Mouse (Mus musculus) stomach, embryonic 15.5 days (tissue): ENCODE results near the gene Ace. TPM values are rescaled to one million over a fixed set of nuclear protein-coding genes. Genes with fewer than 3 reads are reported as not detected.

Experiments
- ATAC-seq: fragments of 200-750 bp; cut with Nextera tagmentation; 2 replicates; pipeline ENCODE4 v1.8.0; 2017; ENCODE audit warnings: low read depth, moderate number of reproducible peaks, moderate TSS enrichment; ENCODE audit not compliant: insufficient read depth, low FRiP score
- H3K27ac ChIP-seq: fragments of 300-500 bp; sonication (generic); 2 replicates; pipeline ENCODE4 v1.5.1; 2015; ENCODE audit warnings: mild to moderate bottlenecking, inconsistent platforms
- H3K27me3 ChIP-seq: fragments of 300-500 bp; sonication (generic); replicated peaks from 2 replicates; pipeline ENCODE4 v1.6.1; 2015; ENCODE audit warnings: inconsistent platforms
- H3K36me3 ChIP-seq: fragments of 300-500 bp; sonication (generic); 2 replicates; pipeline ENCODE4 v1.6.1; 2015; ENCODE audit warnings: inconsistent platforms
- H3K4me1 ChIP-seq: fragments of 300-500 bp; sonication (generic); 2 replicates; pipeline ENCODE4 v1.6.1; 2015; ENCODE audit warnings: inconsistent platforms
- H3K4me2 ChIP-seq: fragments of 300-500 bp; sonication (generic); 2 replicates; pipeline ENCODE4 v1.6.1; 2015; ENCODE audit warnings: mild to moderate bottlenecking, inconsistent platforms
- H3K4me3 ChIP-seq: fragments of 300-500 bp; sonication (generic); replicated peaks from 2 replicates; pipeline ENCODE4 v1.5.1; 2015; ENCODE audit warnings: inconsistent platforms
- H3K9ac ChIP-seq: fragments of 300-500 bp; sonication (generic); 2 replicates; pipeline ENCODE4 v1.6.1; 2015; ENCODE audit warnings: inconsistent platforms
- H3K9me3 ChIP-seq: fragments of 300-500 bp; sonication (generic); 2 replicates; pipeline ENCODE4 v1.6.1; 2016; ENCODE audit warnings: inconsistent platforms
- WGBS: fragments of 180-500 bp; shearing (Covaris S2); methylation state at CpG from one replicate; pipeline ENCODE4 v1.1.7; 2015; 5-methylcytosine and 5-hydroxymethylcytosine counted together
- polyA plus RNA-seq: library from polyadenylated mRNA; unstranded; fragments of >200 nt; fragmentation: Nextera tagmentation; extraction: Ambion mirVana; gene quantifications from 2 replicates; pipeline ENCODE4 v1.2.1, GENCODE M21; 2015

The Ace gene
- polyA plus RNA-seq, 1 experiment from 2014 or later, result 1.8 TPM

DNA sequence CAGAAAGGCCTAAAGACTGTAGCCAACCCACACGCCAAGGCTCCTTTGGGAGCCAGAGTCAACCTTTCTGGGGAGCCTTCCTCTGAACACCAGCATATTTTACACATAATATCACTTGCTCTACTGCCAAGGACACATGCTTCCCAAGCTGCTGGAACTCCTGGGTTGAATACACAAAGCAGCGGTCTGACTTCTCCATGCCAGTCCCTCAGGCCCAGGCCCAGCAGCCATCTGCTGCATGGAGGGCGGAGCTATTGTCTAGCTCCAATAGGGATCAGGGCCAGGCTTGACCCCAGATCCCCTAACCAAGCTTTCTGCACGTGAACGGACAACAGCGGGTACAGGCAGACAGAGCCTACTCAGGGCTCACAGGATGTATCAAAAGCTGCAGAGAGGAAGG lies 32.9 kb upstream of the Ace start:
- Histone ChIP-seq H3K27ac (no peak overlapping the region), H3K9ac (no peak overlapping the region), H3K4me1 (no peaks in the 10 kb centered on the region), H3K4me3 (no peak overlapping the region), H3K36me3 (no peaks in the 10 kb centered on the region), H3K27me3 (no peaks in the 10 kb centered on the region), H3K9me3 (no peaks in the 10 kb centered on the region), H3K4me2 (no peak overlapping the region)
- 54% methylated on average over 6 of the region's 6 CpGs for WGBS
- ATAC-seq, result no peak

DNA sequence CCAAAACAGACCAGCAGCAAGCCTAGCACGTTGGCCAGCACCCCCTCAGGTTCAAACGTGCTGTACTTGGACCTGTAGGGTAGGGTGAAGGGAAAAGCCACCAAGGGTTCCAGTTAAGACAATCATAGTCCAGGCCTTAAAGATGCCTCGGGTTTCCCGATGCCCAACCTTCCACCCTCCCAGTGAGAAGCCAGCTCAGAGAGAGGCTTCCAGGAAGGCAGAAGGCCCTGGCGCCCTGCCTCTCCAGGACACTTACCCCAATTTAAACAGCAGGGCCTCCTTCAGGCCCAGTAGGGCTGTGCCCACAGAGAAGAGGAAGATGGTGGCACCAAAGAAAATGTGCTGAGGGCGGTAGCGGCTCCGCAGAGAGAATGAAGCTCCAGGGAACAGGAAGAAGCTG lies 32.2 kb upstream of the Ace start:
- Histone ChIP-seq H3K27ac (no peak overlapping the region), H3K27me3 (no peaks in the 10 kb centered on the region), H3K9ac (no peak overlapping the region), H3K4me3 (no peak overlapping the region), H3K4me1 (no peaks in the 10 kb centered on the region), H3K4me2 (no peak overlapping the region), H3K36me3 (no peaks in the 10 kb centered on the region), H3K9me3 (no peaks in the 10 kb centered on the region)
- 85% methylated on average over 8 of the region's 8 CpGs for WGBS
- ATAC-seq, result no peak

DNA sequence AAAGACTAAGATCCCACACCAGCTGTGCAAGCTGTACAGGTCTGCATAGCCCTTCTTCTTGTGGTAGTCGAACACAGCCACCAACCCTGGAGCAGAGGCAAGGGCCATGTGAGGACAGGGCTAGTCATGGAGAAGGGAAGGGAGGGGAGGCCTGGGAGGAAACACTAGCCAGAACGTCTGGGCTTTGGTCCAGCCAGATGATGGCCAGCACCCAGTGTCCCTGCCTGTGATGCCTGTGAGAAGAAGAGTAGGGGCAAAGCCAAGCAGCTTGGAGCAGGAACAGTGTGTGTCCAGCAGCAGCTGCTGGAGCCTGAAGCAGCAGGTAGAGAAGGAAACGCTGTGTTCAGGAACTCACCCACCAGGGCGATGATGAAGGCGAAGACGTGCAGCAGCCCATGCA lies 31.5 kb upstream of the Ace start:
- Histone ChIP-seq H3K36me3 (no peaks in the 10 kb centered on the region), H3K27me3 (no peaks in the 10 kb centered on the region), H3K4me1 (no peaks in the 10 kb centered on the region), H3K9me3 (no peaks in the 10 kb centered on the region), H3K9ac (no peak overlapping the region), H3K4me3 (no peak overlapping the region), H3K4me2 (no peak overlapping the region), H3K27ac (no peak overlapping the region)
- no peak for ATAC-seq
- WGBS, result 86% methylated on average over 6 of the region's 6 CpGs

DNA sequence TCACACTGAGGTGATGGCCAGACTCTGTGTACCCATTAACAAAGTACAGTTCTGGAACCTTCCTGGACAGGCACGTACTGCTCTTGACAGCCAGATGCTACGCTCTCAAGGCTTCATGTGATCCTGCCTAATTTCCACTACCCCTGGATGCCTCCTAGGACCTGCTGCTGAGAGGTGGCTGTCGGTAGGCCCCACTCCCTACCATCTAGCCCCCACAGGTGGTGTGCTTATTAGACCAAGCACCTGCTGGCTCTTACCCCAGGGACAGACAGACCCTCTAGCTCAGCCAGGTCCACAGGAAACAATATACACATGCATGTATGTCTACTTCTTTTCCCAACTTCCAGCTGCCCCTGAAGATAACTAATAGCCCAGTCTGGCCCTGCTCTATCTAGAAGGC lies 30.8 kb upstream of the Ace start:
- ATAC-seq, result no peak

DNA sequence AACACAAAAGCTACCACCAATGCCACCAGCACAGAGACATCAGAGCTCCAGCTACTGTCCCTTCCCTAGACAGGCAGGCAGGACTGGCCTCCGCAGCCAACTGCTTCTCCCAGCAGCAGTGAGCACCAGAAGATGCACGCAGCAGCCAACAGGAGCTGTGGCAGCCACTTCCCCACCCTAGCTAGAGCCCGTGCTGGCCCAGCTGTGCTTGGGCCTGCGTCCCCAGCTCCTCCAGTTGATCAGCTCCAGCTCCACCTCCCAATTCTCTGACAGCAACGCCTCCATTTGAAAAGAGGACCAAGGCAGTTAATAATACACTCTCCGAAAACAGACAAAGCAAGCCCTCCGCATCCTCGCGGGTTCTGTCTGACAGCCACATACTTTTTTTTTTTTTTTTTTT lies 29.0 kb upstream of the Ace start:
- no peaks in the 10 kb centered on the region for H3K9me3 ChIP-seq
- H3K9ac ChIP-seq, result no peak overlapping the region
- 0 out of 2 replicates have a peak, but pooled peaks cover 3% of the 10 kb centered on the region for H3K27me3 ChIP-seq
- H3K27ac ChIP-seq, result no peak overlapping the region
- no peak for ATAC-seq
- H3K36me3 ChIP-seq, result no peaks in the 10 kb centered on the region
- no peak overlapping the region for H3K4me2 ChIP-seq
- H3K4me1 ChIP-seq, result no peaks in the 10 kb centered on the region
- 56% methylated on average over 9 of the region's 9 CpGs for WGBS
- H3K4me3 ChIP-seq, result no peak overlapping the region

More for the DNA sequence above, 30.8 kb upstream of the Ace start:
- Histone ChIP-seq H3K4me1 (no peaks in the 10 kb centered on the region), H3K9me3 (no peaks in the 10 kb centered on the region), H3K9ac (no peak overlapping the region), H3K27me3 (no peaks in the 10 kb centered on the region), H3K4me2 (no peak overlapping the region), H3K36me3 (no peaks in the 10 kb centered on the region), H3K27ac (no peak overlapping the region), H3K4me3 (no peak overlapping the region)
- 94% methylated on average over 3 of the region's 3 CpGs for WGBS

DNA sequence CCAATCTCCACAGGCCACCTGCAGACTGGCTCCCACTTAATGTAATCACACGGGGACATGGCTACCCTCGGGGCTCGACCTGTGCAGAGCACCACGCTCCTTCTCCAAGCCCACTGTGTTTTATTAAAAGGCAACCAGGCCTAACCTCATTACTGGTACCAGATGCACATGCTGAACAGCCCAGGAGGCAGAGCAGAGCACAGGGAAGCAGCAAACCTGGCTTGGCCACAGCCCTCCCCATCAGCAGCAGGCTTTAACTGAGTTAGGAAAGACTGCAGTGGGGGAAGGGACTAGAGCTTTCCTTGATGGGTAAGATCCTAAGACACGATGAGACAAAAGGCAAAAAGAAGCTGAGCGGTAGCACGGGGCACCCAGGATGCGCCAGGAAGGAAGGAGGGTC lies 25.8 kb upstream of the Ace start:
- Histone ChIP-seq H3K4me1 (peaks cover 14% of the 10 kb centered on the region), H3K9ac (no peak overlapping the region), H3K9me3 (no peaks in the 10 kb centered on the region), H3K4me2 (no peak overlapping the region), H3K4me3 (no peak overlapping the region), H3K36me3 (no peaks in the 10 kb centered on the region), H3K27ac (no peak overlapping the region), H3K27me3 (0 out of 2 replicates have a peak, but pooled peaks cover 6% of the 10 kb centered on the region)
- WGBS, result 64% methylated on average over 8 of the region's 8 CpGs
- ATAC-seq, result no peak

DNA sequence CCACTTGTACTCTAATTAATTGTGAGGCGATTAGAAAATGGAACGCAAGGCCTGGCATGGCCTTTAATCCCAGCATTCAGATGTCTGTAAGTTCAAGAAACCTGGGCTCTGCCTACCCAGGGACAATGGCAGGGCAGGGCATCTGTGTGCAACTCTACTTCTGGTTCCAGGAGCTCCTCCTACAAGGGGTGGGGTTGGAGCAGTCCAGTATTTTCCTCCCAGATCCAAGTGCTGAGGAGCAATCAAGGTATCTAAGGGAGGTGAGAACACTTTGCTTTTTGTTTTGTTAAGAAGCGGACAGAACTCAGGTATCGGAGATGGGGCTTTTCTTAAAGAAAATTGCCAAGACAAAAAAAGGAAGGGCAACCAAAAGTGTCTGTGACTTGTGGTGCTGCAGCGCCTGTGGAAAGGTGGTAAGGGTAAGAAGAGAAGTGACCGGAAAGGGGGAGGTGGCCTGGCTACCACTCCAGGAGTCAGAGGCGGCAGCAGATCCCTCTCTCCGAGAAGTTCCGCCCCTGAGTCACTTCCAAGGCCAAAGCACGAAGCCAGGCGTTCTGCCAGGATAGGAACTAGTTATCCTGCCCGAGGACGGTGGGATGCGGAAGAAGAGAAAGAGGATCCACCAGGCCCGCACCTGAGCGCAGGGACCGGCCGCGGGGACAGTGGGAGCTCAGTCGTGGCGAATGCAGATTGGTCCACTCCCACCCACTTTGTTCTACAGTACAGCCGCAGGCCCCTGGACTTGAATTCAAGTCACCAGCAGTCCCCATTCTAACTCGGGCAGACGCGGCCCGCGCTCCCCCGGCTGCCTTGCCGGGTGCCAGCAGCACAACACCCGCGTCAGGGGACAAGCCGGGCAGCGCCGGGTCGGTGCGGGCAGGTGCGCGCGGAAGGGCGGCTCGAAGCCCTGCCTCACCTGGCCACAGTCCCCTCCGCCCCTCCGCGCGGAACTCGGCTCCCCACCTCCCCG lies 24.3 kb upstream of the Ace start:
- 0 out of 2 replicates have a peak, but pooled peaks have one; percentile 36 for ATAC-seq
- WGBS, result 5% methylated on average over 47 of the region's 47 CpGs
- H3K36me3 ChIP-seq, result no peaks in the 10 kb centered on the region

DNA sequence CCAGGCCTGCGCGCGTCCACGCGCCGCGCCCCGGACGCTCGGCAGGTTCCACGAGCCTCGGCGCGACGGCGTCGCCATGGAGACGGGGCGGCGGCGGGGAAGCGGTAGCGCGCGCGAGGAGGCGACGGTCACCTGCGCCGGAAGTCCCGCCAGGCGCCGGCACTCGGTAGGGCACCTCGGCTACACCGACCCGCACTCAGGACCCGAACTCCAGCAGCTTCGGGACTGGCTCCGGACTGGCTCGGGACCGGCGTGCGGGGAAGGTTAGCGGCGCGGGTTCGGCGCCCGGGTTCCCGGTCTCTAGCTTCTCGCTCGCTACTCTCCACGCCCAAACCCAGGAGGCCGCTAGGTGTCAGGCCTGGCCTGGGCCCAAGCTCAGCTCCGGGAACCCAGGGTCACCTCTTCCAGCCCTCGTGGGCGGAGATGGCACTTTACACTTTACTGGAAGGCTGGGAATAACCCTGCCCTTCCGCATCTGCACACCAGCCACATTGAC lies 23.6 kb upstream of the Ace start:
- H3K4me1 ChIP-seq, result peaks cover 17% of the 10 kb centered on the region
- ATAC-seq, result peak; percentile 69

More for the DNA sequence above, 24.3 kb upstream of the Ace start:
- Histone ChIP-seq H3K27ac (peak overlapping the region; percentile 91), H3K27me3 (0 out of 2 replicates have a peak, but pooled peaks cover 6% of the 10 kb centered on the region), H3K9me3 (no peaks in the 10 kb centered on the region), H3K4me1 (peaks cover 17% of the 10 kb centered on the region), H3K4me2 (peak overlapping the region; percentile 94), H3K4me3 (peak overlapping the region; percentile 58), H3K9ac (peak overlapping the region; percentile 32)

DNA sequence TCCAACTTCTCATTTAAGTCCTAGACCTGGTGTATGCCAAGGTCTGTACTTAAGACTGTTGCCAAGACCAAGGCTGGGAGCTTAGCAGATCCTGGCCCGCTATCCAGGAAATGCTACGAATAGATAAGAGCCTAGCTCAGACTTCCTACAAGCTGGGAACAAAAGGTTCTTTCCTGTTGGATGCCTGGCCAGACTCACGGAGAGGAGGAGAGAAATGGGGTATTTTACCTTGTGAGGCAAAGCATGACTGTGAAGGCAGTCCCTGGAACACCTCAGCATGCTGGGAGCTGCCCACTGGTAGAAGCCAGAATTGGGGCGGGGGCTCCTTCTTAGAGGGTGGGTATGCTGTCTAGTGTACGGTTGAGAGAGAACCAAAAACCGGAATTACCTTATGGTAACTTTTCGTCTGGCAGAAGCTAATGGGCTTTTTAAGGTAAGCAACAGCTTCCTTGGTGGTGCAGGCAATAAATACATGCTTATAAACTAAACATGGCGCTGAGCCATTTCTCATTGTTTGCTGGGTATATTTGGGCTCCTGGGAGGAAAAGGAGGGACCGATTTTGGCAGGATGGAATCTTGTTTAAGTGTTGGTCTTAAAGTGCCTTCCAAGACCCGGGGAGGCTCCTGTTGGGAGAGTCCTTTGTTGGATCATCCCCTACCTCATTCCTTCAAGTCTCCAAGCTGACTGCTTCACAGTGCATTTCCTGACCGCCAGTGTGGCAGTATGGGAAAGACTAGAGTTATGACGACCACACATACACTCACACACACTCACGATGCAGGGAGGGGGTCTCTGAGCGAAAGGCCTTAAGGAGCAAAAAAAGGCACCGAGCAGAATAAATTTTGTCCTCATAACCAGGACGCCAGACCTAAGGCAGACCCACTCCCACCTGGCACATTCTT lies 22.7 kb upstream of the Ace start:
- Histone ChIP-seq H3K9me3 (no peaks in the 10 kb centered on the region), H3K9ac (no peak overlapping the region), H3K27ac (peak overlapping the region; percentile 91), H3K4me2 (peak overlapping the region; percentile 94), H3K4me3 (peak overlapping the region; percentile 58), H3K36me3 (no peaks in the 10 kb centered on the region), H3K27me3 (0 out of 2 replicates have a peak, but pooled peaks cover 6% of the 10 kb centered on the region), H3K4me1 (peaks cover 17% of the 10 kb centered on the region)
- WGBS, result 65% methylated on average over 16 of the region's 16 CpGs
- ATAC-seq, result no peak

More for the DNA sequence above, 23.6 kb upstream of the Ace start:
- WGBS, result under 1% methylated on average over 59 of the region's 59 CpGs
- Histone ChIP-seq H3K4me3 (peak overlapping the region; percentile 58), H3K4me2 (peak overlapping the region; percentile 94), H3K9me3 (no peaks in the 10 kb centered on the region), H3K9ac (peak overlapping the region; percentile 32), H3K27ac (peak overlapping the region; percentile 91), H3K36me3 (no peaks in the 10 kb centered on the region), H3K27me3 (0 out of 2 replicates have a peak, but pooled peaks cover 6% of the 10 kb centered on the region)

DNA sequence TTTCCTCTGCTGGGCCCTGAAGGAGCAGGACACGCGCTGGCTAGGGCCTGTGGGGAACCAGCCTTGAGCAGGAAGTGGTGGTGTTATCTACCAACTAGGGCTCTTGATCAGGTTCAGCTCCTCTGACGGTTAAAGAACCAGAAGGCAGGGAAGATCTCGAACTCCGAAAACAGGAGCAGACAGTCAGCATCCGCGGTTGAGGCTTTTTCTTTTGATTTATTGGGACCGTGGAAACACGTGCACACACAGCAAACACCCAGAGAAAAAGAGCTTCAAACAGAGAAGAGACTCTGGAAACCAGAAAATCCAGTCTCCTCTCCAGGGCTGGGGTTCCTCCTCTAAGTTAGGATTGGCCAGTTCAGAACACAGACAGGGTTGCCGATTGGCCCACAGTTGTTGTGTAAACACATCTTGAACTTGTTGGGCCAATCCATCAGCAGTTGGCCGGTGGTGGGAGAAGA lies 21.0 kb upstream of the Ace start:
- ATAC-seq, result peak; percentile 31; the same call in 1 of the 2 replicates
- Histone ChIP-seq H3K27ac (peak overlapping the region; percentile 53), H3K4me1 (peaks cover 17% of the 10 kb centered on the region), H3K27me3 (0 out of 2 replicates have a peak, but pooled peaks cover 6% of the 10 kb centered on the region), H3K4me3 (no peak overlapping the region), H3K9ac (no peak overlapping the region), H3K4me2 (no peak overlapping the region), H3K36me3 (no peaks in the 10 kb centered on the region), H3K9me3 (no peaks in the 10 kb centered on the region)
- 31% methylated on average over 11 of the region's 11 CpGs for WGBS

DNA sequence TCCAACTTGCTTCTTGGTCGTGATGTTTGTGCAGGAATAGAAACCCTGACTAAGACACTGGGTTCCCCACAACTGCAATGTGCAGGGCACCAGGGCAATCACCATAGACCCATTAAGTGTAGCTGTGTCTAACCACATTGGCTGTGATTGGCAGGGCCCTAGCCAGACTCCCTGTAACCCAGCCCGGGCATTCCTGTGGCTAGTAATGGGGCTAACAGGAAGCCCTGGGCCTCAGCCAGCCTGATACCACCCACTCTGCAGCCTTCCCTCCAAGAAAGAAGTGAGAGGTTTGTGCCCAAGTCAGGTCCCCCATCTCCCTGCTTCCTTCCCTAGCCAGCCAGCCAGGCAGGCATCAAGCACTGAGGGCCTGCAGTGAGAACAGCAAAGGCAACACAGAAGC lies 19.5 kb upstream of the Ace start:
- Histone ChIP-seq H3K4me3 (no peak overlapping the region), H3K27ac (no peak overlapping the region), H3K27me3 (0 out of 2 replicates have a peak, but pooled peaks cover 6% of the 10 kb centered on the region), H3K9me3 (no peaks in the 10 kb centered on the region), H3K9ac (no peak overlapping the region), H3K4me2 (no peak overlapping the region), H3K4me1 (peaks cover 17% of the 10 kb centered on the region), H3K36me3 (no peaks in the 10 kb centered on the region)
- WGBS, result 74% methylated on average over 2 of the region's 2 CpGs
- no peak for ATAC-seq
